Mouse (Mus musculus): ENCODE results near the gene Cars2. TPM values are rescaled to one million over a fixed set of nuclear protein-coding genes. Genes with fewer than 3 reads are reported as not detected.
A peak's percentile ranks its signal among the peaks of the same experiment; 100 is the strongest.
"Not testable (repeated sequence)": the region's sequence is repeated elsewhere in the genome, so short reads cannot be mapped to it uniquely, and the experiment has no call there.

Cars2 gene
- polyA plus RNA-seq, 1 experiment from 2014 or later: 12.3 TPM

- H3K27ac ChIP-seq (replicated peaks): no peak overlapping the region
- H3K9ac ChIP-seq: no peak overlapping the region
- H3K4me1 ChIP-seq (replicated peaks): peaks cover 9% of the 10 kb centered on the region; the same call in 1 of the 2 replicates
- H3K36me3 ChIP-seq (replicated peaks): peaks cover 8% of the 10 kb centered on the region; the same call in 1 of the 2 replicates
- no peak for ATAC-seq (ENCODE audit: insufficient read depth)
- H3K4me2 ChIP-seq: no peak overlapping the region
- WGBS (ENCODE audit: insufficient replicate concordance): 81% methylated on average over 4 of the region's 4 CpGs
- H3K9me3 ChIP-seq (replicated peaks): no peaks in the 10 kb centered on the region
- no peaks in the 10 kb centered on the region for H3K27me3 ChIP-seq
- no peak overlapping the region for H3K4me3 ChIP-seq (replicated peaks)
These were observed 20.2 kb upstream of the Cars2 start for GRCm38 (mm10) chr8:11570742-11571141.

GRCm38 (mm10) chr8:11569260-11570097 is 18.9 kb upstream of the Cars2 start:
- no peak overlapping the region for H3K27ac ChIP-seq (replicated peaks)
- H3K27me3 ChIP-seq: no peaks in the 10 kb centered on the region
- WGBS (ENCODE audit: insufficient replicate concordance): 73% methylated on average over 22 of the region's 22 CpGs
- no peak overlapping the region for H3K9ac ChIP-seq
- no peak for ATAC-seq (ENCODE audit: insufficient read depth)
- H3K36me3 ChIP-seq (replicated peaks): peaks cover 20% of the 10 kb centered on the region
- no peak overlapping the region for H3K4me3 ChIP-seq (replicated peaks)
- H3K9me3 ChIP-seq (replicated peaks): no peaks in the 10 kb centered on the region
- 0 out of 2 replicates have a peak, but pooled peaks cover 3% of the 10 kb centered on the region for H3K4me1 ChIP-seq (replicated peaks)
- no peak overlapping the region for H3K4me2 ChIP-seq

- not testable (repeated sequence) for H3K9me3 ChIP-seq (replicated peaks); H3K27me3 ChIP-seq; H3K9ac ChIP-seq; H3K4me1 ChIP-seq (replicated peaks); H3K27ac ChIP-seq (replicated peaks); H3K4me2 ChIP-seq; H3K4me3 ChIP-seq (replicated peaks); ATAC-seq (ENCODE audit: insufficient read depth)
- peaks cover 33% of the 10 kb centered on the region for H3K36me3 ChIP-seq (replicated peaks)
- 79% methylated on average over 2 of the region's 2 CpGs for WGBS (ENCODE audit: insufficient replicate concordance)
These were observed 17.6 kb upstream of the Cars2 start for GRCm38 (mm10) chr8:11568193-11568592.

GRCm38 (mm10) chr8:11564721-11565120 is 14.1 kb upstream of the Cars2 start:
- no peaks in the 10 kb centered on the region for H3K9me3 ChIP-seq (replicated peaks)
- H3K9ac ChIP-seq: no peak overlapping the region
- peaks cover 55% of the 10 kb centered on the region for H3K36me3 ChIP-seq (replicated peaks)
- WGBS (ENCODE audit: insufficient replicate concordance): 78% methylated on average over 7 of the region's 7 CpGs
- no peak overlapping the region for H3K4me2 ChIP-seq
- ATAC-seq (ENCODE audit: insufficient read depth): no peak
- no peak overlapping the region for H3K27ac ChIP-seq (replicated peaks)
- no peaks in the 10 kb centered on the region for H3K27me3 ChIP-seq
- no peak overlapping the region for H3K4me3 ChIP-seq (replicated peaks)
- peaks cover 9% of the 10 kb centered on the region for H3K4me1 ChIP-seq (replicated peaks)

- no peaks in the 10 kb centered on the region for H3K9me3 ChIP-seq (replicated peaks)
- no peak overlapping the region for H3K9ac ChIP-seq
- WGBS (ENCODE audit: insufficient replicate concordance): 56% methylated on average over 5 of the region's 5 CpGs
- peaks cover 12% of the 10 kb centered on the region for H3K4me1 ChIP-seq (replicated peaks)
- H3K4me2 ChIP-seq: no peak overlapping the region
- H3K36me3 ChIP-seq (replicated peaks): peaks cover 55% of the 10 kb centered on the region
- no peak overlapping the region for H3K4me3 ChIP-seq (replicated peaks)
- H3K27ac ChIP-seq (replicated peaks): no peak overlapping the region
- no peak for ATAC-seq (ENCODE audit: insufficient read depth)
- no peaks in the 10 kb centered on the region for H3K27me3 ChIP-seq
These were observed 13.7 kb upstream of the Cars2 start for GRCm38 (mm10) chr8:11564236-11564635.

GRCm38 (mm10) chr8:11560220-11560619 is 9.6 kb upstream of the Cars2 start:
- WGBS (ENCODE audit: insufficient replicate concordance): 81% methylated on average over 9 of the region's 9 CpGs
- Histone ChIP-seq H3K36me3 (replicated peaks) (peaks cover 42% of the 10 kb centered on the region), H3K4me1 (replicated peaks) (peaks cover 21% of the 10 kb centered on the region), H3K27ac (replicated peaks) (no peak overlapping the region), H3K4me2 (no peak overlapping the region), H3K9me3 (replicated peaks) (no peaks in the 10 kb centered on the region), H3K27me3 (no peaks in the 10 kb centered on the region), H3K9ac (no peak overlapping the region), H3K4me3 (replicated peaks) (no peak overlapping the region)
- ATAC-seq (ENCODE audit: insufficient read depth): no peak

GRCm38 (mm10) chr8:11559511-11559910 is 8.9 kb upstream of the Cars2 start:
- no peaks in the 10 kb centered on the region for H3K27me3 ChIP-seq
- H3K4me3 ChIP-seq (replicated peaks): peak overlapping the region; percentile 78
- no peak overlapping the region for H3K27ac ChIP-seq (replicated peaks)
- peaks cover 35% of the 10 kb centered on the region for H3K36me3 ChIP-seq (replicated peaks)
- H3K9me3 ChIP-seq (replicated peaks): no peaks in the 10 kb centered on the region
- no peak for ATAC-seq (ENCODE audit: insufficient read depth)
- peak overlapping the region; percentile 92 for H3K4me2 ChIP-seq
- H3K4me1 ChIP-seq (replicated peaks): peaks cover 27% of the 10 kb centered on the region
- peak overlapping the region; percentile 16; the same call in 1 of the 2 replicates for H3K9ac ChIP-seq
- 64% methylated on average over 3 of the region's 3 CpGs for WGBS (ENCODE audit: insufficient replicate concordance)

GRCm38 (mm10) chr8:11557768-11558629 is 7.4 kb upstream of the Cars2 start:
- under 1% methylated on average over 67 of the region's 67 CpGs for WGBS (ENCODE audit: insufficient replicate concordance)
- H3K9ac ChIP-seq: peak overlapping the region; percentile 95
- H3K4me3 ChIP-seq (replicated peaks): peak overlapping the region; percentile 78
- H3K4me1 ChIP-seq (replicated peaks): peaks cover 40% of the 10 kb centered on the region
- peak overlapping the region; percentile 99 for H3K27ac ChIP-seq (replicated peaks)
- H3K36me3 ChIP-seq (replicated peaks): peaks cover 20% of the 10 kb centered on the region
- H3K27me3 ChIP-seq: no peaks in the 10 kb centered on the region
- peak; percentile 80 for ATAC-seq (ENCODE audit: insufficient read depth)
- H3K4me2 ChIP-seq: peak overlapping the region; percentile 92
- no peaks in the 10 kb centered on the region for H3K9me3 ChIP-seq (replicated peaks)

- H3K9ac ChIP-seq: peak overlapping the region; percentile 95
- H3K4me3 ChIP-seq (replicated peaks): peak overlapping the region; percentile 78
- peaks cover 40% of the 10 kb centered on the region for H3K4me1 ChIP-seq (replicated peaks)
- no peaks in the 10 kb centered on the region for H3K9me3 ChIP-seq (replicated peaks)
- no peaks in the 10 kb centered on the region for H3K27me3 ChIP-seq
- under 1% methylated on average over 31 of the region's 32 CpGs for WGBS (ENCODE audit: insufficient replicate concordance)
- peak overlapping the region; percentile 99 for H3K27ac ChIP-seq (replicated peaks)
- ATAC-seq (ENCODE audit: insufficient read depth): peak; percentile 0; the same call in 1 of the 2 replicates
- peak overlapping the region; percentile 92 for H3K4me2 ChIP-seq
- peaks cover 17% of the 10 kb centered on the region for H3K36me3 ChIP-seq (replicated peaks)
These were observed 6.8 kb upstream of the Cars2 start for GRCm38 (mm10) chr8:11557424-11557767.

- Histone ChIP-seq H3K36me3 (replicated peaks) (peaks cover 12% of the 10 kb centered on the region), H3K9me3 (replicated peaks) (no peaks in the 10 kb centered on the region), H3K4me3 (replicated peaks) (peak overlapping the region; percentile 78), H3K4me1 (replicated peaks) (peaks cover 40% of the 10 kb centered on the region), H3K27ac (replicated peaks) (peak overlapping the region; percentile 99), H3K27me3 (no peaks in the 10 kb centered on the region), H3K4me2 (peak overlapping the region; percentile 92), H3K9ac (peak overlapping the region; percentile 95)
- under 1% methylated on average over 84 of the region's 85 CpGs for WGBS (ENCODE audit: insufficient replicate concordance)
- ATAC-seq (ENCODE audit: insufficient read depth): no peak
These were observed 6.3 kb upstream of the Cars2 start for GRCm38 (mm10) chr8:11556691-11557423.
